Mouse (Mus musculus) gastrocnemius, postnatal 4 days (tissue): Measurements from ENCODE around the gene Msgn1. TPM values are rescaled to one million over a fixed set of nuclear protein-coding genes. Genes with fewer than 3 reads are reported as not detected.

Source experiments
- DNase-seq, 2 experiments: peaks; one replicate each; pipeline ENCODE4 v3.0.0; 2021 to 2022; ENCODE audit warnings: low spot score in 2 of 2, mixed read lengths in 2 of 2
- long read RNA-seq, 2 experiments: library from polyadenylated mRNA; stranded (forward); transcript quantifications; one replicate each; pipeline ENCODE4 v2.0.0; 2021
- total RNA-seq, 2 experiments: library from RNA; stranded (reverse); gene quantifications; 2 replicates each; pipeline ENCODE4 v1.2.3; 2021

Msgn1 gene
- total RNA-seq: not detected
- long read RNA-seq, experiment 1, partial matches to known transcripts: 0 of 1 reads
- long read RNA-seq, experiment 1, other reads (novel, unspliced or antisense): 0 of 1 reads
- long read RNA-seq, experiment 2: 0 reads

DNA sequence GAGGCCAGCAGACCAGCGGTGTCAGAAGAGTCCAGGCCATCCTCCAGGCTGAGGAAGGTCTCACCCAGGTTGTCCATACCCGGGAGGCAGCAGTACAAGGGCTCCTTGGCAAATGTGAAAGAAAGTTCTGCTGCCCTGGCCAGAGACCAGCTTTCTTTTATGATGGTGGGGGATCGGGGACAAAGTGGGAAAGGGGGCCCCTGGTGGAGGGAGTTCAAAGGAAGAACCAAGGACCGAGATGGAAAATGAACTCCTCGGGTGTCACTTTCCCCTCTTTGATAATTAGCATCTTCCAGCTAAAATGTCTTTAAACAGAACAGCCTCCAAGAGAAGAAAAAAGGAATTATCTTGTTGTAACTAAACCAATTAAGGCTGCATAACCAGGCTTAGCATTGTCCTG, at the start of gene Msgn1:
TSS of gene Msgn1 (minus strand) at position 101 of the 400 bp plus-strand sequence.
- no peak for DNase-seq

DNA sequence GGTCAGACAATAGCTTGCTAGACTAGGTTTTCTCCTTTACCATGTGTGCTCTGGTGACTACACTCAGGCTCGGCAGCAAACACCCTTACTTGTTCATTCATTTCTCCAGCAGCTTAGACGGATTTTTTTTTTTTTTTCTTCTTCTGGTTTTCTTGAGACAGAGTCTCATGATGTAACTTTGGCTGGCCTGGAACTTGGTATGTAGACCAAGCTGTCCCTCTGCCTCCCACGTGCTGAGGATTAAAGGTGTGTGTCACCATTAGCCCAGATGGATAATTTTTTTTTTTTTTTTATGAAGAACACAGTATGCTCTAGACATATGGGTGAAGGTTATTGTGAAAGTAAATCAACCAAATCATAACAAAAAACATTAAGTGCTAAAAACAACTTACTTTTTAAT, 41.5 kb upstream of the Msgn1 start:
- DNase-seq: no peak

DNA sequence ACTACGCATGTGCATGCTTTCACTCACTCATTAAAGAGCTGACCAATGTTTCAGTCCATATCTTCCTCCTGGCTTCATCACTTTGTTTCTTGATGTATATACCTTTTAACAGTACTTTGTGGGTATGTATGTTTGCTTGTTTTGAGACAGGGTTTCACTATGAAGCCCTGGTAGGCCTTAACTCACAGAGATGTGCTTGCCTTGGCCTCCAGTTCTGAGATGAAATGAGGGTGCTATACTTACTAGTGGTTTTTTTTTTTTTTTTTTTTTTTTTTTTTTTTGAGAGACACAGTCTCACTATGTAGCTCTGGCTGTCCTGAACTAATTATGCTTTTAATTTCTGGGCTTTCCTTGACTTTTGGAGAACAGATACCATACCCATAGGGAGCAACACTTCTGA, 38.7 kb upstream of the Msgn1 start:
- DNase-seq: no peak

DNA sequence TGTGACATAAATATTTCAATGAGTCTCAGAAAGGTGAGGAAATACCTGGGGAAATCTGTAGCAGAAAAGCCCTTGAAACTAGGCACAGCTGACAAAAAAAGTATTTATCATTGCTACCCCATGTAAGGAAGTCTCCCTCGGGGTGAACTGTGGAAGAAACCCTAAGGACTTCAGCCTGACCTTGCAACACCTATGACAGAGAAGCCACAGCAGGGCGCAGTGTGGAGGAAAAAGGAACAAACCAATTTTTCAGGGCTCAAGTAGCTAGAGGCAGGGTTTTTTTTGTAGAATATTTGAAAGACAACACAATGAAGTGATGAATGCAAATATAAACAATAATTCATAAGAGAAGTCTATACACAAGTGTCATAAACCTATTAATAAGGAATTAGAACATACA, 27.2 kb upstream of the Msgn1 start:
- DNase-seq: no peak

DNA sequence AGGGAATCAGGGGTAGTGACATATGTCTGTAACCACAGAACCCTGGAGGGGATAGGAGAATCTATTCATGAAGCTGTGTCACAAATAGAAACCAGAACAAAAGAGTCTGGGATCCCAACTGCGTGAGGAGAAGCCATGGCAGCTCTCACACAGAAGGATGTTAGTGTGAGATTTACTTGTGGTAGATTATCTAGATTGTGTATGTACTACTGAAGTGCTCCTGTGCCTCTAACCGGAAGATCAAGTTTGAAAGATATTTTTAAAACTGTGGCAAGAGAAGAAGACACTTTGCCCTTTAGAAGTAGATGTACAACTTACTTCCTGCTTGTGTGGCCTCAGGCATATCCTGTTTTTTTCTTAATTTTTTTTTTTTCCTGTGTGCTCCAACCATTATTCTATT, 21.5 kb upstream of the Msgn1 start:
- DNase-seq: no peak

DNA sequence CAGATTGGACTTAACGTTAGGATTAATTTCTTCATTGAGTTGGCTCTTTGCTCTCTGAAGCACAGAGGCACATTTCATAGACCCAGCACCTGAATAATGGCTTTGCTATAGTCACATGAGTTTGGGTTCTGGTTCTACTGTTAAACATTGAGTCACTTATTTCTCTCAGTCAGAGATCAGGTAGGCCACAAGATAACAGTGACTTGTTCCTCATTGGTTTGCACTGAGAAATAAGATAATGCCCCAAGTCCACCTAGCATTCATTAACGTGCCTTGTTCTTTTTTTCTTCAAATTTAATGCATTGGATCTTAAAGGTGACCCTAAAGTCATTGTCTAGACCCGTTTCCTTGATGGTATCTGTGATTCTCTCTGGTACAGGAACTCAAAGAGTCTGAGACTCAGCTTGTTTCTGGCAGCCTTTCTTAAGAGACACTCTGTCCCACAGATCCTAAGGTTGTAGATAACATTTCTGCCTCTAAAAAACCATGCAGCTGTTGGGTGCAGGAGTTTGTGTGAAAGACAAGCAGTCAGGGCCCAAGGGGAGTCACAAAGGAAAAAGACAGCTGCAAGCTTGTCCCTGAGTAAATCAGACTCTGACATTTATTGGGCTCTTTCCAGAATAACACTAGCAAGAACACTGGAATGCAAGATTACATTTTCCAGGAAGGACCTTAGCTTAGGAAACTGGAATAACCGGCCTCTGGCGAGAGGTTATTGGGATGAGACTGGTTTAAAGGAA, 17.9 kb upstream of the Msgn1 start:
- no peak for DNase-seq

DNA sequence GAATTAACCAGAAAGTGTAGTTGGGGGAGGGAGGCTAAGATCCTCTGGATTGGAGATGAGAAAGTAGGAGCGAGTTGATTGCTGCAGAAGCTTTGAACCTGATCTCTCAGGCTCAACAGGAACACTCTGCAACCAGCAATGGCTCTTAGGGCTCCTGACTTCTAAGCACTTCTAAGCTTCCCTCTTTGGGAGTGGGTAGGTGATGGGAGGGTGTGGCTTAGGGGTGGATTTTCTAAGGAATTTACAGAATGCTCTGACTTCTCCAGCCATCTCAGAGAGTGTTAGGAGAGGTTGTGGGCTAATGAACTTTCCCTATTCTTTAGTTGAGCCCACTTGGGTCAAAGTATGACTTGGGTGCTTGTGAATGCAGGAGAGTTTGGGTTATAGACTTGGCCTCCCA, 17.4 kb upstream of the Msgn1 start:
- DNase-seq: no peak

DNA sequence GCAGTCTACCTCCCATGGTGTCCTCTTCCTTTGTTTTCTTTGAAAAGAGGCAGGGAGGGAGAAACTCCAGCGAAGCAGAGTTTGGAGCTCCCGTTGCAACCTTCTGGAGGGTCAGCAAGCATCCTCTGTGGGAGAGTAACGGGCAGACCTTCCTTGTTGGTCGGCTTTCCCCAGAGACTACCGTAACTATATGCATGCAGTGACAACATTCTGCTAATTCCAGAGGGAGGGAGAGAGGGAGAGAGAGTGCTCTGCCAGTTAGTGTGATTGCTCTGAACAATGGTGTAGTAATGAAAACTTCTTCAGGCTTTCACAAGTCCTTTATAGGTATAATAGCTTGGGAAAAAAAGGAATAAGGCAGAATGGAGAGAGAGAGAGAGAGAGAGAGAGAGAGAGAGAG, 15.9 kb upstream of the Msgn1 start:
- no peak for DNase-seq

DNA sequence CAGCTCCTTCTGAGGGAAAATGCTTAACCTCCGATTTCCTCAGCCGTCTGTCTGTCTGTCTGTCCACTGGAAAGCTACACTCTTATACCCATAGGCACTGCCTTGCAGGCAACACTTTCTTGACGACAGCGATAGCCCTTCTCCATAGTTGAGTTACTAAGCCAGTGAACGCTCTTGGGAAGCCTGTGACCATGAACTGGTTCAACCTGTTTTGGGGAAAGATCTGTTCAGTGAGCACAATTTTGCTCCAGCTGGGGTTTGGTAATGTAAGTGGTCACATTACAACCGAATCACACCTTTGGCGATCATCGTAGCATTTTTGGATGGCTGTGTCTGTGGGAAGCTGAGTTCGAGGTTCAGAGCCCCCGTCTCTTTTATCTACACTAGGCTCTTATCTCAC, 14.3 kb upstream of the Msgn1 start:
- no peak for DNase-seq

DNA sequence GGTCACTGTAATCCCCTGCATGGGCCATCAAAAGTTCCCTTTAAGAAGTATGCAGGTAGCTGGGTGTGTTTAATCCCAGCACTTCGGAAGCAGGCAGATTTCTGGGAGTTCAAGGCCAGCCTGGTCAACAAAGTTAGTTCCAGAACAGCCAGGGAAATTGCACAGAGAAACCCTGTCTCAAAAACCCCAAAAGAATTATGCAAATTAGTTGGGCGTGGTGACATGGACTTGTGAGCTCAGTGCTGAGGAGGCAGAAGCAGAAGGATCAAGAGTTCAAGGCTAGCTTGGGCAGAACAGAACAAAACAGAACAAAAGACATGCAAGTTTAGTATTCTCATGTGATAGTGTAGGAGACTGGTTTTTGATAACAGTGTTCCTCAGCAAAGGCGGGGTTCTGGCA, 13.8 kb upstream of the Msgn1 start:
- DNase-seq: no peak

DNA sequence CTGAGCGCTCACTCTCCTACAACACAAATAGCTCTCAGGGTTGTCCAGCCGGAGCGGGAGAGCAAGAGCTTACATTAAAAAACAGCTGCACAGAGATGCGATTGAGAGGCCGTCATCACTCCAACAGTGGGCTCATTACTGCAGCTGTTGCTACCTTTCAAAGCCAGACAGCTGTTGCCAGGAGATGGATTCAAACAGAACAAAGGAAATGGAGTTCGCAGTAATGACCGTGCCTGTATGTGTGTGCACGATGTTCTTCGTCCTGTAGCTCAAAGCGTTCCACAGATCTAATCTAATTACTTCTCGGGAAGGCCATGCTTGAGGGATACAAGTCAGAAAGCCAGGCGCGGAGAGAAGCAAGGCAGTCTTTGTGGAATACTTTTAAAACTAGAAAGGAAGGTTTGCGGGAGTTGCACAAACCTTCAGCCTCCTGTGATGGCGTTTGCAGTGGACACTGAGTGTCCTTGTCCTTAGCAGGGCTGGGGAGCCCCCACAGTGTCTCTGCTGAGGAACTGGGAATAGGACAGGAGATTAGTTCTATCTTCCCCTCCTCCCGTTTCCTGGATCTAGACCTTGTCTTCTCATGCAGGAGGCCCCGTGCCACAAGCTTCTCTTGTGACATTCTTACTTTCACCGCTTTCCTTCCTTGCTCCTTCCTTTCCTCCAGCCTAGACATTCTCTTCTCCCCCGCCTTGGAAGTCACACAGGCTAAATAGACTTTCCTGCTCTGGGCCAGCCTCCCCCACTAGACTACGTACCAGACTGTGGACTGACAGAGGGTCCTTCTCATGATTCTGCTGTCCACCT, 13.0 kb upstream of the Msgn1 start:
- DNase-seq: peak in 1 of 2 experiments; percentile 47

DNA sequence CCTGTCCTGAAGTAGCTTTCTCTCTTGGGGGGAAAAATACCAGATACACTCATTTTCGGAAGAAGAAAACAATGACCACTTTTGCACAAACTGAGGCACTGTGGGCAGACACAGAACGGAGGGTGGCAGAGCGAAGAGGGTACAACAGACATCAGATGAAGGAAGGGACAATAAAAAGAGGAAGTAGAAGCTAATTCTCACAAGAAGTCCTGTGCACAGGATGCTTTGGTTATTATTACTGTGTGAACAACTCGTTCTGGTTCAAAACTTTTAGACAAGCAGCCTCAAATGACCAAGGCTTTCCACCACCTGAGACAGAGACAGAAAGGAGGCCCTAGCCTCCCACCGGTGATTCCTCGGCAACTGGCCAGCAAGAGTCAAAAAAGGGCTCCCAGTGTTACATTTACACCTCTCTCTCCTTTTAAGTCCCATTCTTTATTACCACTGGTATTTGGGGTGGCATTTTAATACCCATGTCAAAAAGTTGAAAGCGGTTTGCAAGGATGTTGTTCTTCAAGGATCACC, 9.0 kb upstream of the Msgn1 start:
- no peak for DNase-seq

DNA sequence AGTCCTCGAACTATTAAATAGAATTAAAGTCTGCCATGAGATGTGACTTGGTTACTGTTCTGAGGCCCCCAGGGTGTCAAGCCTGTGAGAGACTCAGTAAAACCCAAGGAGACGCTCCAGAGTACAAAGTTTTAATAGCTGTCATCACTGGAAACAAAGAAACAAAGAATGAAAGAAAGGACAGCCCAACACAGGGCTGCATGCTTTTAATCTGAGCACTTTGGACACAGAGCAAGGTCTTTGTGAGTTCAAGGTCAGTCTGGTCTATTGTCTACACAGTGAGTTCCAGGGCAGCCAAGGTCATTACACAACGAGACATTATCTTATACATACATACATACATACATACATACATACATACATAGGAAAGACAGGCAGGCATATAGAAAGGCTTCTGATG, 7.7 kb upstream of the Msgn1 start:
- DNase-seq: no peak

DNA sequence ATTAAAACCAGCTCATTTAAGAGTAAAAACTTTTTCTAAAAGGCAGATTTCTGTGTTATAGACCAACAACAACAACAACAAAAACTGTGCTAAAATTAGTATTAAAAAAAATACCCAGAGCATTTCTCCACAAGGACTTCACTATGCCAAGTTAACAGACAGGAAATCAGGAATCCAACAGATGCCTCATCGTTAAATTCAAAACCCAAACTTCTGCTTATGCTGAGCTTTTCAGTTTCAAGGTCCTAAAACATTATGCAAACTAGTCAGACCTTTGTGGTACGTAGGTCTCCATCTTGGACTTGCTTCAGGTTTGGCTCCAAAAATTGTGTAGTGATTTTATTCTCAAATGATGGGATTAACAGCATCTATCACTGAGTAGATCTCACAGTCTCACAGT, 6.8 kb upstream of the Msgn1 start:
- no peak for DNase-seq

DNA sequence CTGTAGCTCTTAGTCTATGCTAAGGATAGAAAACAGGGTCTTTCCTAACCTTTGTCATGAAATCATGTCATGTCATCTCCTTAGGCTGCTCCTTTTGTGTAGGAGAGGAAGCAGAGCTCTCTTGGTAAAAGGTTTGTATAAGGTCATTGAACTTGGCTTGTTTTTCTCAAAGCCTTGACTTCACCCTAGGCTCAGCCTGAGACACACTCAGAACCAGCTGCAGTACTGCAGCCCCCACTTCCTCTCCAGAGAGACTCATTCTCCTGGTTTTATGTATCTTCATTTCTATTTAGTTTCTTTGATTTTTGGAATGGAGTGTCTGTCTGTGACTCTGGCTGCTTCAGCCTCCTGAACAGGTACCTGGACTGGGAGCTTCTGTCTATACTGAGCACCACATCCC, 6.0 kb upstream of the Msgn1 start:
- no peak for DNase-seq

DNA sequence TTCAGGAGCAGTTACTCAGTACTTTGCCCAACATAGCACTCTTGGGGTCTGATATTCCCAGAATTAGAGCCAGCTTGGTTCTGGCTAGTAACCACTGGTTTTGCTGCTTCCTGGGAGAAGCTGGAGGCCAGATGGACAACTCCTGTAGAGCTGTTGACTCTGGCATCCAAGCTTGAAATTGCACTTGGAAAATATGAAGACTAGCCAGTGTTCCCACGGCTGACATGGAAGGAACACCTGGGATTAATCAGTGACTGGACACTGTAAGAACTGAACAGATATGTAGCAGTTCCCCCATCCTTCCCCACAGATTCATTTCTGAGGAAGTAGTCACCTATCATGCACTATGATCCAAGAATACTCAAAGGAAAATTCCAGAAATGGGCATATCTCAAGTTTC, 4.1 kb upstream of the Msgn1 start:
- DNase-seq: no peak

DNA sequence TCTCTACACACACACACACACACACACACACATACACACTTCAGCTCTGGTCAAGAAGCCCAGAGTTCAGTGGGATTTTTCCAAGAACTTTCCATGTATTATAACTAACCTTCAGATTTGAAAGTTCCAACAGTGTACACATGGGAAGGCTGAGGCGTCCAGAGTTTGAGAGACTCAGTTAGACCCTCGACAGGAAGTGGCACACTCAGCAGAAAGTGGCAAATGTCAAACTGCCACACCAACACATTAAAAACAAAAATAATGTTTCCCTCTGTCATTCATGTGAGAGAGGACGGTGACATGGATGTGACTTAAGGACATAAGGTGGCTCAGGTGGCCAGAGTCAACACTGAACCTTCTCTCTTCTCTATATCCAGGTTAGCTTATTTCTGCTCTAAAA, 1.6 kb upstream of the Msgn1 start:
- DNase-seq: no peak

DNA sequence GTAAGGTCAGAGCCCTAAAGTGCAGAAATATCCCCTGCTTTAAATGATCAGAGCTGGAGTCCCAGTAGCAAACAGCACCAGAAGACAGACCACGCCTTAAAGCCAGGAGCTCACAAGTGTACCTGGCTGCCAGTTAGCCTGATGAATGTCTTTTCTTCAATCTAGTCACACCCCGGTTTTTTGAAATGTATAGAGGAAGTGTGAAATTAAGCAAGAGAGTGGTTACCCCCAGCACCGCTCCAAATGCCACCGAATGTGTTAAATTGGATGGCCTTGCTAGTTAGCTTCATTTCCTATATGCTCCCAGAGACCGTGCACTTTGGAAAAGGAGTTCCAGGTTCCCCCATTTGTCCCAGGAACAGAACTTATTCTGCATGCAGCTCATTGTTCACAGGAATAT, 864 bp upstream of the Msgn1 start:
- no peak for DNase-seq

DNA sequence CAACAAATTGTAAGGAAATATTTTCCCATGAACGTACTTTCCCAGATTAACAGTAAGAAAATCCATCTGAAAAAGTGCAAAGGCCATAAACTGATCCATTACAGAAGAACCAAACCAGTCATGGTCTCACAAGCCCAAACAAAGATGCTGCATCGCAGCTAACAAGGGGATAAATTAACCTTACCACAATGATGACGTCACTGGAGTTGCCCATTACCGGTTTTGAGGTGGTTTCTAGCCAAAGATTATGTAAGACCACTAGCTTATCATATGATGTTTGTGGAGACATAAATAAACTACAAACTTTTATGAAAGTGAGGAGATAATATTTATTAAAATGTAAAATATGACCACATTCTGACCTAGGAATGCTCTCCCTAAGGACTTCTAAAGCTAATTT, 2.5 kb downstream of the Msgn1 start:
- no peak for DNase-seq

DNA sequence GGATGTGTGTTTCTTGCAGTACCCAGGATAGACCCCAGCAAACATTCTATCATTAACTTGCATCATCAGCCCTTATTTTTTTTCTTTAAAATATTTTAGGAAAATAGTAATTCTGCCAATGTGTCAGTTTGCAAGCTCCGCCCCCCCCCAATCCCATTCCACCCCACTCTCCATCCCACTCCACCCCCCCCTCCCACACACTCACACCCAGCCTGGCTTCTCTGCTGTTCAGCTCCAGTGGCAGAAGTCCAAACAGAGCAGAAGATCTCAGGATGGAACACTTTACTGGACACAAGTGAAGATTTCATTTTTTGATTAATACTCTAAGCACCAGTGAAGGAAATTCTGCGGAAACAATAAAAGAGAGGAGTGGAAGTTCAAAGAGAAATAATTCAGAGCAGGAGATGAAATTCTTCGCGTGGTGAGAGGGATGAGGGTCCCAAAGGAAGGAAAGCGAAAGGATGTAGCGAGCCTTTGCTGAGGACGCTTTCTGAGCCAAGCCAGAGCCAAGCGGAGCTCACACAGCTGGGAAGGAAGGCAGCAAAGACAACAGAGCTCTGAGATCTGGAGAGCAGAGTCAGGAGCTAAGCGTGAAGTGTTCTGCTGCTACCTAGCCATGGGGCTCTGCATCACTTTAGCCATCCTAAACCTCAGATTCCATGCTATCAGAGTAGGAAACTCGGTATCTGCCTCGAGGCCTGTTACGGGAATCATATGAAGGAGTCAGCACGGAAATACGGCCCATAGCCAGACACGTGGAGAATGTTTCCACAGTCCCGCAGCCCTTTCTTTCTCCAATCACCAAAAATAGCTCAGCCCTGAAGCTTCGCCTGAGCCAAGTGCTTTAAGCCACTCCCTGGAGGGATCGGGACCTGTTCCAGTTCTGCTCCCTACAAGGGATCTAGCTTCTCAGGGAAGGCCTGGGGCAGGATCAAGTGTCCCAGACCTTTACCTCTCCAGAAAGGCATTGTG, 4.8 kb downstream of the Msgn1 start:
- DNase-seq: peak; percentile 30 to 79

DNA sequence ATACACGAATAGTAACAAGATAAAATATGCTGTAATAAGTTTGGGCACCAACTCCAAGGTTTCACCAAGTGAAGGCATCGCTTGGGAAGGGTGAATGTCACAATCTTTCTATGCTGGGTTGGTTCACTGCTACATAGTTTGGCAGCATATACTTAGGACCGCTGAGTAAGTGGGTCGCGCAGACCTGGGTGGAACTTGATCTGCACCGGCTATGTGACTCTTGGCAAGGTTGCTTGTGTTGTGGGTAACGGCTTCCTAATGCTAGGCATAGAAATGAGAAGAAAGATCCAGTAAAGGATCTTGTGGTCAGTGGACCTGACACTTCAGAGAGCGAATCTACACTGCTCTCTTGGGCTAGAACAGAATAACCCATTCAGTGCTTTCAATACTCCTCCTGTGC, 6.3 kb downstream of the Msgn1 start:
- no peak for DNase-seq
